Mouse (Mus musculus) intestine, embryonic 15.5 days (tissue): ENCODE data around the gene Tcf3. TPM values are rescaled to one million over a fixed set of nuclear protein-coding genes. Genes with fewer than 3 reads are reported as not detected.

ENCODE experiments used
- ATAC-seq: fragments of 200-750 bp; cut with Nextera tagmentation; 2 replicates; pipeline ENCODE4 v1.8.0; 2017; ENCODE audit warnings: moderate TSS enrichment, moderate library complexity
- H3K27ac ChIP-seq: fragments of 300-500 bp; sonication (generic); 2 replicates; pipeline ENCODE4 v1.5.1; 2015; ENCODE audit warnings: mild to moderate bottlenecking, inconsistent platforms
- H3K27me3 ChIP-seq: fragments of 300-500 bp; sonication (generic); replicated peaks from 2 replicates; pipeline ENCODE4 v1.6.1; 2015; ENCODE audit warnings: inconsistent platforms
- H3K36me3 ChIP-seq: fragments of 300-500 bp; sonication (generic); 2 replicates; pipeline ENCODE4 v1.6.1; 2015; ENCODE audit warnings: inconsistent platforms
- H3K4me1 ChIP-seq: fragments of 300-500 bp; sonication (generic); replicated peaks from 2 replicates; pipeline ENCODE4 v1.6.1; 2015; ENCODE audit warnings: inconsistent platforms
- H3K4me2 ChIP-seq: fragments of 300-500 bp; sonication (generic); replicated peaks from 2 replicates; pipeline ENCODE4 v1.6.1; 2015; ENCODE audit warnings: mild to moderate bottlenecking, inconsistent platforms
- H3K4me3 ChIP-seq: fragments of 300-500 bp; sonication (generic); replicated peaks from 2 replicates; pipeline ENCODE4 v1.5.1; 2015; ENCODE audit warnings: inconsistent platforms
- H3K9ac ChIP-seq: fragments of 300-500 bp; sonication (generic); 2 replicates; pipeline ENCODE4 v1.6.1; 2015; ENCODE audit warnings: inconsistent platforms
- H3K9me3 ChIP-seq: fragments of 300-500 bp; sonication (generic); 2 replicates; pipeline ENCODE4 v1.6.1; 2016; ENCODE audit warnings: inconsistent platforms
- WGBS: fragments of 180-500 bp; shearing (Covaris S2); methylation state at CpG from one replicate; pipeline ENCODE4 v1.1.7; 2015; 5-methylcytosine and 5-hydroxymethylcytosine counted together
- polyA plus RNA-seq: library from polyadenylated mRNA; unstranded; fragments of >200 nt; fragmentation: Nextera tagmentation; extraction: Ambion mirVana; gene quantifications from 2 replicates; pipeline ENCODE4 v1.2.1, GENCODE M21; 2015

Gene Tcf3
- polyA plus RNA-seq, 1 experiment from 2014 or later, result 91.7 TPM

DNA sequence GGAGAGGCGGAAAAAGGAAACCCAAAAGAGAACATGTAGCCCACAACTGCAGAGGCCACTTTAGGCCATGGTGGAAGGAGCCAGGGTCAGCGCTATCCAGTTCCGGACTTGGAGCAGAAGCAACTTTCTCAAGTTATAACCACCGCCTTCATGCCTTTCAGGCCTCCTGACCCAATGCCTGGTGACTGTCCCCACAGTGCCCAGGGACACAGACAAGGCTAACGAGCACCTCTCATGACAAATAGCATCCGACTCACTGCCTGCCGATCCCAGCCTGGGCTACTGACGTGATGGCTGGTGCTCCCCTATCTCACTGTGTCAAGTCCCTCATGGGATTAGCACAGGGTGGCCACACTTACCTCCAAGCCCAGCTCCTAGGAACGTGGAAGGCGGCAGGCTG, 12.7 kb downstream of the Tcf3 start:
- peaks cover 69% of the 10 kb centered on the region for H3K36me3 ChIP-seq
- H3K4me2 ChIP-seq, result 0 out of 2 replicates have a peak overlapping the region, but pooled peaks have one; percentile 26
- 0 out of 2 replicates have a peak overlapping the region, but pooled peaks have one; percentile 5 for H3K9ac ChIP-seq
- 0 out of 2 replicates have a peak overlapping the region, but pooled peaks have one; percentile 48 for H3K27ac ChIP-seq
- H3K9me3 ChIP-seq, result no peaks in the 10 kb centered on the region
- no peak overlapping the region for H3K4me3 ChIP-seq
- ATAC-seq, result no peak
- WGBS, result 92% methylated on average over 10 of the region's 10 CpGs
- H3K4me1 ChIP-seq, result peaks cover 52% of the 10 kb centered on the region
- H3K27me3 ChIP-seq, result no peaks in the 10 kb centered on the region

DNA sequence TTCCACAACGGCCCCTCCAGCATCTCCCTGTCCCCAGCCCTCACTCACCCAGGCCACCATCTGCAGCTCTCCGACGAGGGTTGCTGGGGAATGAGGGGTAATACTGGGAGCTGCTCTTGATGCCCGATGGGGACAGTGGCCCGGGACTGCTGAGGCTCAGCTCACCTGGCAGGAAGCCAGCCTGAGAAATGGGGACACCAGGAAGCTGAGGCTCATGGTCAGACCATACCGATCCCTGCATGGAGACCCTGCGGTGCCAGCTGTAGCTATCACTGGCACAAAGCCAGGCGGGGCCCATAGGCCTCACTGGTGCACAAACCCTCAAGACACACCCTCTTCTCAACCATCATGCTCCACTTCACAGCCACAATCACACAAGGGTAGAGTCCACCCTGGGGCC, 14.0 kb downstream of the Tcf3 start:
- peak; percentile 55 for ATAC-seq
- H3K27me3 ChIP-seq, result no peaks in the 10 kb centered on the region
- no peaks in the 10 kb centered on the region for H3K9me3 ChIP-seq
- peak overlapping the region; percentile 13; the same call in 1 of the 2 replicates for H3K9ac ChIP-seq
- 69% methylated on average over 8 of the region's 8 CpGs for WGBS
- H3K4me3 ChIP-seq, result no peak overlapping the region
- peak overlapping the region; percentile 17 for H3K4me2 ChIP-seq
- H3K4me1 ChIP-seq, result peaks cover 48% of the 10 kb centered on the region
- peak overlapping the region; percentile 76 for H3K27ac ChIP-seq
- H3K36me3 ChIP-seq, result peaks cover 70% of the 10 kb centered on the region

DNA sequence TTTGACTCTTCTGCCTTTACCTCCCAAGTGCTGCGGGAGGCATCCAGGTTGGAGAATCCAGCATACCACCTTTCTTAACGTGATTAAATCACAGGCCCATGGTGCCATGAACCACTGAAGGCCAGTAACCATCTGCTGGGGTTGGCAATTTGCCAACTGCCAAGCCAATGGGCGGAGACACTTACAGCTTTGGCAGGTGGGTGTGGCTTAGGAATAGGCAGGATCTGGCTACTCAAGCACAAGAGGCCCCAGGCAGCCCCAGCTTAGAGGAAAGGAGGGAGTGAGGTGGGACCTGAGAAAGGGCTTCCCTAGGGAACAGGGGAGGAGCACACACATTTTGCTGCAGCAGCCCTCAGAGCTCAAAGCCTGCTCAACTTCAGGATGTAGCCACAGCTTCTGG, 15.1 kb downstream of the Tcf3 start:
- H3K27ac ChIP-seq, result peak overlapping the region; percentile 76; the same call in 1 of the 2 replicates
- H3K9ac ChIP-seq, result no peak overlapping the region
- no peak overlapping the region for H3K4me2 ChIP-seq
- 41% methylated on average over 3 of the region's 3 CpGs for WGBS
- H3K4me1 ChIP-seq, result peaks cover 43% of the 10 kb centered on the region
- H3K36me3 ChIP-seq, result peaks cover 77% of the 10 kb centered on the region
- no peaks in the 10 kb centered on the region for H3K27me3 ChIP-seq
- no peak overlapping the region for H3K4me3 ChIP-seq
- no peaks in the 10 kb centered on the region for H3K9me3 ChIP-seq
- ATAC-seq, result peak; percentile 63

DNA sequence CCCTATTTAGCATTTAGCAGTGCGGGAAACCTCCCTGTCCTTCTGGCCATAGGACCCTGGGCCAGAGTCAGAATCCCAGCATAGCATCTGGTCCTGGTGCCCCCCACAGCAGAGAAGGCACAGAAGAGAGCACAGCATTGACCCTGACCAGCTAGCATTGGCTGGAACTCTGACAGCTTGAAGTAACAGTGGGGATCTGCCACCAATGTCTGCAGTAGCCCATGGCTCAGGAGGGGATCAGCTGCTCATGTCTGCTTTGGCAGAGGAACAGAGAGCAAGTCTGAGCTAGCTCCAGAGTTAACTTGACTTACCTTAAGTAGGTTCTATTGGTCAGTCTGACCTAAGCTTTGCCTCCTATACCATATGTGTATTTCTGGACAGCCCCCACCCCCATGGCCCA, 15.6 kb downstream of the Tcf3 start:
- 100% methylated on average over 1 of the region's 1 CpGs for WGBS
- H3K27me3 ChIP-seq, result no peaks in the 10 kb centered on the region
- no peaks in the 10 kb centered on the region for H3K9me3 ChIP-seq
- H3K27ac ChIP-seq, result no peak overlapping the region
- H3K4me3 ChIP-seq, result no peak overlapping the region
- H3K9ac ChIP-seq, result no peak overlapping the region
- no peak overlapping the region for H3K4me2 ChIP-seq
- H3K4me1 ChIP-seq, result peaks cover 40% of the 10 kb centered on the region
- peaks cover 81% of the 10 kb centered on the region for H3K36me3 ChIP-seq
- ATAC-seq, result 0 out of 2 replicates have a peak, but pooled peaks have one; percentile 5

DNA sequence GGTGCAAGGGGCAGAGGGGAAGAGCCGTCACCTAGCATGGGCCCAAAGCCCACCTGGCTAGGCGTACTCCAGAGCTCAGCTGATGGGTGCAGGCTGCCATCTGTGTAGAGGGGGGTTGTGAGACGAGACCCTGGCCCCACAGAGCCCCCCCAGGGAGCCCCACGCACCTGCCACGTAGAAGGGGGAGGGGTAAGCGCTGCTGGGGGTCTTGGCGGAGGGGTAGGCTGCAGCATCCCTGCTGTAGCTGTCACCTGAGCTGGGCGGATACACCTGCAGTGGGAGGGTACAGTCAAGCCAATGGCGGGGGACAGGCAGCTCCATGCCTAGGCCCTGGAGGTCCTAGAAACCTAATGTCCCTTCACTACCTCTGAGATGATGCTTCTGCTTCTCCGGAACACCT, 16.1 kb downstream of the Tcf3 start:
- WGBS, result 86% methylated on average over 10 of the region's 10 CpGs
- Histone ChIP-seq H3K27ac (0 out of 2 replicates have a peak overlapping the region, but pooled peaks have one; percentile 2), H3K36me3 (peaks cover 86% of the 10 kb centered on the region), H3K4me3 (no peak overlapping the region), H3K4me2 (no peak overlapping the region), H3K9me3 (no peaks in the 10 kb centered on the region), H3K4me1 (peaks cover 40% of the 10 kb centered on the region), H3K9ac (no peak overlapping the region), H3K27me3 (no peaks in the 10 kb centered on the region)
- no peak for ATAC-seq

DNA sequence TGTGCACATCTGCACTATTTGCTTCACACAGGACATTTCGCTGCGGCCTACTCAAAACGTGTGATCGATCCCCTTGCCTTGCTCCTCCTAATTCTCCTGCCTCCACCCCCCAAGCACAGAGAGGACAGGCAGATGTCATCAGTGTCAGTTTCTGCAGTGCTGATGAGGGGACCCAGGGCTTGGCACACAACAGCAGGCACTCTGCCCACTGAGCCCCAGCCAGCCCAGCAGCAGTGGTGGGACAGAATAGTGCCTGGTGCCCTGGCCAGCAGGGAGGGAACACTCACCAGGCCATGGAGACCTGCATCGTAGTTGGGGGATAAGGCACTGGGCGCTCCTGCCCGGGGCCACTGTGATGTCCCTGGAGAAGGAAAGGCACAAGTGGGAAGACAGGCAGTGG, 17.9 kb downstream of the Tcf3 start:
- Histone ChIP-seq H3K4me2 (no peak overlapping the region), H3K27me3 (no peaks in the 10 kb centered on the region), H3K9ac (no peak overlapping the region), H3K4me3 (no peak overlapping the region), H3K4me1 (peaks cover 23% of the 10 kb centered on the region), H3K27ac (no peak overlapping the region), H3K9me3 (no peaks in the 10 kb centered on the region), H3K36me3 (peaks cover 88% of the 10 kb centered on the region)
- WGBS, result 91% methylated on average over 7 of the region's 7 CpGs
- ATAC-seq, result no peak

DNA sequence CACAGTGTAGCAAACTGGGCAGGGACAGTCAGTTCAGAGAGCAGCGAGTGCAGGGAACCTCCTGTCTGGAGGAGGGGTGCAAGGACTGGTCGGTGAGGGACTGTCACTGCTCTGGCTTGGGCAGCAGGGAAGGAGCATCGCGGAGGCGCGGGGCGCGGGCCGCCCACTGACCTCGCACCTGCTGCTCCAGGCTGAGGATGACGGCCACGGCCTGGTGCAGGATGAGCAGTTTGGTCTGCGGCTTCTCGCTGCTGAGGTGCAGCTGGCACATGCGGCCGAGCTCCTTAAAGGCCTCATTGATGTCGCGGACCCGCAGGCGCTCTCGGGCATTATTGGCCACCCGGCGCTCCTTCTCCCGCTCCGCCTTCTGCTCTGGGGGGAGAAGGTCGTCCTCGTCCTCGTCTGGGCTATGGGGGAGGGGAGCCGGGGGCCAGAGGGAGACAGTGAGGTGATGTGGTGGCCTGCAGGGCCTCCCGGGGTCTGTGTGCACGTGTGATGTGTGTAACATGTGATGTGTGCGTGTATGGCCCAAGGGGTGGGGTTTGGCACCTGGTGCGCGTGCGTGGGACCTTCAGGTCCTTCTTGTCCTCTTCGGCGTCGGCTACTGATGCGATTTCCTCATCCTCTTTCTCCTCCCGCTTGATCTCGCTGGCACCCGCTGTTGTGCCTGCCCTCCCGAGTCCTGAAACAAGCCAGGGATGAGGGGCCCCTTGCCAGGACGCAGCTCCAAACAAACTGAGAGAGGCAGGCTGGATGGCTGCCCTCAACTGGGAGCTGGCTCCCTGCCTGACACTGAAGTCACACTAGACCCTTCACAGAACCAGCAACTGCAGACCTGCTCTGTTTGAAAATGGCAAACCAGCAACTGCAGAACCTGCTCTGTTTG, 20.5 kb downstream of the Tcf3 start:
- ATAC-seq, result no peak
- no peak overlapping the region for H3K4me3 ChIP-seq

DNA sequence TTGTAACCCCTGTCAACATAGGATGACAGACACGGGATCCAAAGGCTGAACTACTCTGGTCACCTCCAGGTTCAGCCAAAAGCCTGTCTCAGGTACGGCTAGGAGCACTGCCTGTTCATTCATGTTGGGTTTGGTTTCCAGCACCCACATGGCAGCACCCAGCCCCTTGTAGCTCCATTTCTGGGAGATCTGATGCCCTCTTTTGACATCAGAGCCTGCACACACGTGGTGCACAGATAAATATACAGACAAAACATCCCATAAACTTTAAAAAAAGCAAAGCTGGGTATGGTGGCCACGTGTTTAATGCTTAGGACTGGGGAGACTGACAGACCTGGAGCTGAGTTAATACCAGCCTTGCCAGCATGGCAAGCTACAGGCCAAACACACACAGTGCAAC, 25.5 kb downstream of the Tcf3 start:
- Histone ChIP-seq H3K4me3 (no peak overlapping the region), H3K9ac (no peak overlapping the region), H3K9me3 (no peaks in the 10 kb centered on the region), H3K36me3 (peaks cover 48% of the 10 kb centered on the region), H3K4me1 (peaks cover 23% of the 10 kb centered on the region), H3K27me3 (no peaks in the 10 kb centered on the region), H3K4me2 (0 out of 2 replicates have a peak overlapping the region, but pooled peaks have one; percentile 85), H3K27ac (0 out of 2 replicates have a peak overlapping the region, but pooled peaks have one; percentile 81)
- WGBS, result 37% methylated on average over 4 of the region's 4 CpGs
- ATAC-seq, result no peak

More for the DNA sequence above, 20.5 kb downstream of the Tcf3 start:
- no peak overlapping the region for H3K4me2 ChIP-seq
- peaks cover under 1% of the 10 kb centered on the region; the same call in 1 of the 2 replicates for H3K4me1 ChIP-seq
- no peak overlapping the region for H3K27ac ChIP-seq
- peaks cover 79% of the 10 kb centered on the region for H3K36me3 ChIP-seq
- no peaks in the 10 kb centered on the region for H3K27me3 ChIP-seq
- H3K9me3 ChIP-seq, result no peaks in the 10 kb centered on the region
- 81% methylated on average over 44 of the region's 44 CpGs for WGBS
- H3K9ac ChIP-seq, result no peak overlapping the region

DNA sequence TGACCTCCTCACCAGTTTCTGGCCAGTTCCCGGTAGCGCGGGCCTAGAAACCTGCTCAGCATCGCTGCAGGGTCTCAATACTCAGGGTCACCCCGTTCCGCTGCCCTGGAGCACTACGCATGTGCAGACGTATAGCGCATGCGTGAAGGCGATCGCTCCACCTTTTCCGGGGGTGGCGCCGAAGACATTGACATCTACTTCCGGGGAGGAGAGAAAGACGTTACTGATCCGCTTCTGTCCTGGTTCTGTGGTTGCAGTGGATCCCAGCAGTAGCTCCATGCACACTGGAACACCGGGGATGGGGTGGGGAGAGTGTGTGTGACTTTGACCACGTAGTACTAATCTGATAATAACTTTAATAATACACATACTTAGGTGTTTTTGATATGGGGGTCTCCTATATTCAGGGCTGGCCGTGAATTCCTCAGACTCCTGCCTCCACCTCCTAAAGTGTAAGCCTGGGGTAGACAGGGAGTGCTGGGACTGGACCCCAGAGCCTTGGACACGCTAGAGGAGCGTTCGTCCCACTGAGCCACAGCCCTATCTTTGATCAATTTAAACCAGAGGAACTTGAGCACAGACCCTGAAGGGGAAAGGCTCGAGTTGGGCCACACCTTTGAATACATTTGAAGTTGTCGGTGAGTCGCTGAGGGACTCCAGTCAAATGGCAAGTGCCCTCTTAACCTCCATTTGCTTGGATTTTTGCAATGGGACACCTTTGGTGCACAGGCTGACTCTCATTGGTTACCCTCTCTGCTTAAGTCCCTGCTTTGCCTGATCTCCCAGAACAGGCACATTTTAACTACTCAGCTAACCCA, 26.6 kb downstream of the Tcf3 start, which contains the start of gene Uqcr11:
Uqcr11 (minus strand) TSS at position 147 of the 818 bp plus-strand sequence.
- H3K9me3 ChIP-seq, result no peaks in the 10 kb centered on the region
- H3K27me3 ChIP-seq, result no peaks in the 10 kb centered on the region
- peaks cover 45% of the 10 kb centered on the region for H3K36me3 ChIP-seq
- peak within 1 kb of the TSS; percentile 81 for H3K27ac ChIP-seq
- peak within 1 kb of the TSS; percentile 72 for H3K9ac ChIP-seq
- peak; percentile 89 for ATAC-seq
- H3K4me1 ChIP-seq, result peaks cover 23% of the 10 kb centered on the region
- WGBS, result 1% methylated on average over 27 of the region's 27 CpGs
- H3K4me2 ChIP-seq, result peak within 1 kb of the TSS; percentile 85
- peak within 1 kb of the TSS; percentile 75 for H3K4me3 ChIP-seq

DNA sequence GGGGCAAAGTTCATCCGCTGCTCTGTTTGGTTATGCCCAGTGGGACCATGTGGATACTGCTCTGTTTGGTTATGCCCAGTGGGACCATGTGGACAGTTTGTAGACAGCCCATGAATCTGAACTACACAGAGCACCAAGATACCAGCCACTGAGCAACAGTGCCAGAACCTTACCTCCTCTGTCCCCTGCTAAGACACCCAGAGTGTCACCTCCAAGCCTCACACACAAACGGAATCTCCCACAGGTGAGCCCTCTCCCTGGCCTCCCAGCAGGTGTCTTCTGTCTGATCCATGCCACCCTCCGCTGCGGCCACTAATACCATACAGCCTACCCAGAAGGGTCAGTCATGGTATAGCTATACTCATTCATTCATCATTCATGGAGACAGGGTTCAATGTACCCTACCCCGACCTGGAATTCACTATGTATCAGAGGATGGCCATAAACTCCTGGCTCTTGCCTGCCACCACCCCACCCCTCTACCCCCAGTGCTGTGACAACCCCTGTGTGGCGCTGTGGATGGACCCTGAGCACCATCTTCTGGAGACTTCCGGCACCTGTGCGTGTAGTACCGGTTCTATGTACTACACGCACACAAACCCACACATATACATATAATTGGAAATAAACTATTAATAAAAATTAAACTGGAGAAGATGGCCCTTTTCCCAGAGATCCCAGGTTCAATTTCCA, 27.8 kb downstream of the Tcf3 start:
- H3K36me3 ChIP-seq, result peaks cover 41% of the 10 kb centered on the region
- H3K4me3 ChIP-seq, result peak overlapping the region; percentile 75
- ATAC-seq, result no peak
- peaks cover 26% of the 10 kb centered on the region for H3K4me1 ChIP-seq
- H3K9ac ChIP-seq, result peak overlapping the region; percentile 72
- H3K9me3 ChIP-seq, result no peaks in the 10 kb centered on the region
- peak overlapping the region; percentile 85 for H3K4me2 ChIP-seq
- whole genome bisulfite sequencing, result 54% methylated on average over 10 of the region's 10 CpGs
- no peaks in the 10 kb centered on the region for H3K27me3 ChIP-seq
- H3K27ac ChIP-seq, result no peak overlapping the region

DNA sequence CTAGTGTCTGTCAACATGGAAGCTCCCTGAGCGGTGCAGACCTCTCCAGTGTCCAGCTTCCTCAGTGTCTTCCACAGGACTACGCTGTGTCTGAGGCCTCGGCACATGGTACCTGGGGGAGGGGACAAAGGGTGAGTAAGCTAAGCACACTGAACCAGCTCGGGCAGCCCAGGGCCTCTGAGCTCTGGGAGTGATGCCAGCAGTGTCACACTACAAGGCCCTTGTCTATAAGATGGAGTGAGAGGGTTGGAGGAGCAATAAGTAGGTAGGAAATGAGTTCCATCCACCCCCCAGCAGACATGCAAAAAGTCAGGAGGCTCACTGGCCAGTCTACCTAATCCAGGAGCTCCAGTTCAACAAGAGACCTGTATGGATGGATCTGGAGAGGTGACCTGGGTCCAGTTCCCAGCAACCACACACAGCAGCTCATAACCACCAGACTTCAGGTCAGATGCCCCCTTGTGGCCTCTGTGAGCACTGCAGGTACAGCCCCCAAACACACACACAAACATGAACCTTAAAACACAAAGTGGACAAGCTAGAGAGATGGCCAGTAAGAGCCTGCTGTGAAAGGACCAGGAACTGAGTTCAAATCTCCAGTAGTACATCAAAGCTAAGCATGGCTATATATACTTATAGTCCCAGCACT, 30.3 kb downstream of the Tcf3 start:
- no peak for ATAC-seq
- Histone ChIP-seq H3K27ac (no peak overlapping the region), H3K4me2 (no peak overlapping the region), H3K9me3 (no peaks in the 10 kb centered on the region), H3K9ac (no peak overlapping the region), H3K36me3 (peaks cover 29% of the 10 kb centered on the region), H3K27me3 (no peaks in the 10 kb centered on the region), H3K4me3 (no peak overlapping the region), H3K4me1 (peaks cover 33% of the 10 kb centered on the region)
- 89% methylated on average over 4 of the region's 4 CpGs for WGBS
